Mouse (Mus musculus): Measurements from ENCODE around the gene Nt5c2. TPM values are rescaled to one million over a fixed set of nuclear protein-coding genes. Genes with fewer than 3 reads are reported as not detected.

The Nt5c2 gene
- total RNA-seq, 2 experiments from 2014 or later = 20.2 to 22.4 TPM

GRCm38 (mm10) chr19:46955630-46956029, 59.3 kb downstream of the Nt5c2 start:
- ATAC-seq (replicated peaks; ENCODE audit: low FRiP score, poor library complexity, severe bottlenecking) = no peak

GRCm38 (mm10) chr19:46953536-46953935, 61.4 kb downstream of the Nt5c2 start:
- no peak for ATAC-seq (replicated peaks; ENCODE audit: low FRiP score, poor library complexity, severe bottlenecking)

- no peak for ATAC-seq (replicated peaks; ENCODE audit: low FRiP score, poor library complexity, severe bottlenecking)
Observed at GRCm38 (mm10) chr19:46952986-46953385, 62.0 kb downstream of the Nt5c2 start.

- ATAC-seq (replicated peaks; ENCODE audit: low FRiP score, poor library complexity, severe bottlenecking) = no peak
Observed at GRCm38 (mm10) chr19:46944341-46944740, 70.6 kb downstream of the Nt5c2 start.

- no peak for ATAC-seq (replicated peaks; ENCODE audit: low FRiP score, poor library complexity, severe bottlenecking)
Observed at GRCm38 (mm10) chr19:46937173-46937572, 77.8 kb downstream of the Nt5c2 start.

- no peak for ATAC-seq (replicated peaks; ENCODE audit: low FRiP score, poor library complexity, severe bottlenecking)
Observed at GRCm38 (mm10) chr19:46934025-46934424, 80.9 kb downstream of the Nt5c2 start.

GRCm38 (mm10) chr19:46932608-46933007, 82.3 kb downstream of the Nt5c2 start:
- peak; percentile 61 for ATAC-seq (replicated peaks; ENCODE audit: low FRiP score, poor library complexity, severe bottlenecking)

GRCm38 (mm10) chr19:46930026-46930425, 84.9 kb downstream of the Nt5c2 start:
- ATAC-seq (replicated peaks; ENCODE audit: low FRiP score, poor library complexity, severe bottlenecking) = no peak

- no peak for ATAC-seq (replicated peaks; ENCODE audit: low FRiP score, poor library complexity, severe bottlenecking)
Observed at GRCm38 (mm10) chr19:46929044-46929587, 85.8 kb downstream of the Nt5c2 start.

- no peak for ATAC-seq (replicated peaks; ENCODE audit: low FRiP score, poor library complexity, severe bottlenecking)
Observed at GRCm38 (mm10) chr19:46928136-46928535, 86.8 kb downstream of the Nt5c2 start.

- no peak for ATAC-seq (replicated peaks; ENCODE audit: low FRiP score, poor library complexity, severe bottlenecking)
Observed at GRCm38 (mm10) chr19:46926951-46927350, 88.0 kb downstream of the Nt5c2 start.

GRCm38 (mm10) chr19:46926357-46926756, 88.6 kb downstream of the Nt5c2 start:
- ATAC-seq (replicated peaks; ENCODE audit: low FRiP score, poor library complexity, severe bottlenecking) = peak; percentile 80

GRCm38 (mm10) chr19:46920571-46920970, 94.4 kb downstream of the Nt5c2 start:
- ATAC-seq (replicated peaks; ENCODE audit: low FRiP score, poor library complexity, severe bottlenecking) = no peak

GRCm38 (mm10) chr19:46915406-46916080, 99.4 kb downstream of the Nt5c2 start:
- peak; percentile 56; the same call in 1 of the 2 replicates for ATAC-seq (replicated peaks; ENCODE audit: low FRiP score, poor library complexity, severe bottlenecking)

- ATAC-seq (replicated peaks; ENCODE audit: low FRiP score, poor library complexity, severe bottlenecking) = no peak
Observed at GRCm38 (mm10) chr19:46913626-46914025, 101.3 kb downstream of the Nt5c2 start.

GRCm38 (mm10) chr19:46911492-46911891, 103.5 kb downstream of the Nt5c2 start:
- ATAC-seq (replicated peaks; ENCODE audit: low FRiP score, poor library complexity, severe bottlenecking) = no peak

GRCm38 (mm10) chr19:46908977-46909376, 106.0 kb downstream of the Nt5c2 start:
- no peak for ATAC-seq (replicated peaks; ENCODE audit: low FRiP score, poor library complexity, severe bottlenecking)

- ATAC-seq (replicated peaks; ENCODE audit: low FRiP score, poor library complexity, severe bottlenecking) = no peak
Observed at GRCm38 (mm10) chr19:46908207-46908606, 106.7 kb downstream of the Nt5c2 start.

GRCm38 (mm10) chr19:46905971-46906370, 109.0 kb downstream of the Nt5c2 start:
- ATAC-seq (replicated peaks; ENCODE audit: low FRiP score, poor library complexity, severe bottlenecking) = peak; percentile 24; the same call in 1 of the 2 replicates

- peak; percentile 90 for ATAC-seq (replicated peaks; ENCODE audit: low FRiP score, poor library complexity, severe bottlenecking)
Observed at GRCm38 (mm10) chr19:46905383-46905782, 109.6 kb downstream of the Nt5c2 start.

- peak; percentile 41 for ATAC-seq (replicated peaks; ENCODE audit: low FRiP score, poor library complexity, severe bottlenecking)
Observed at GRCm38 (mm10) chr19:46904907-46905306, 110.0 kb downstream of the Nt5c2 start.

GRCm38 (mm10) chr19:46903379-46903778, 111.6 kb downstream of the Nt5c2 start:
- ATAC-seq (replicated peaks; ENCODE audit: low FRiP score, poor library complexity, severe bottlenecking) = no peak

Data from erythroblast, adult 5-6 weeks (primary cell).